Mouse (Mus musculus): Measurements from ENCODE around the gene Tgfbi. TPM values are rescaled to one million over a fixed set of nuclear protein-coding genes. Genes with fewer than 3 reads are reported as not detected.

The Tgfbi gene
- polyA plus RNA-seq, 1 experiment from 2014 or later = 5.6 TPM

DNA sequence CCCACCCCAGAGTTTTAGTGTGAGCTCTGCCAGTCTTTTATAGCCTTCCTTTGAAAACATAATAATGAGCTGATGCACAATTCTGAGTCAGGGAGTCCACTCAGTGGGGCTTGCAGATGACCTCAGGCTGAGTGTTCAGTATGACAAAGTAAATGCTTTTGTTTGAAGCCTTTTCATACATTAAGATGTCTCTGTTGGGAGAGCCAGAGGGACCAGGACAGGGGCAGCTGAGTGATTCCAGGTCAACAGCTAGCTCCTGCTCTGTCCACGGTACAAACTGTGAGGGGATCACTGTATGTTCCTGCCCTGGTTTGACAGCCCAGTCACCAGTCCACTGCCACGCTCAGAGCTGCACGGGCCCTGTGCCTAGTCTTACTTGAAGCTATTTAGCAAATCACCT lies 26.6 kb upstream of the Tgfbi start:
- ATAC-seq (ENCODE audit: low FRiP score, low read depth) = no peak
- Histone ChIP-seq H3K27me3 (no peaks in the 10 kb centered on the region), H3K4me1 (replicated peaks) (peaks cover 21% of the 10 kb centered on the region), H3K9ac (no peak overlapping the region), H3K27ac (replicated peaks) (no peak overlapping the region), H3K4me3 (no peak overlapping the region), H3K4me2 (no peak overlapping the region), H3K9me3 (no peaks in the 10 kb centered on the region), H3K36me3 (no peaks in the 10 kb centered on the region)
- WGBS = 20% methylated on average over 3 of the region's 3 CpGs

DNA sequence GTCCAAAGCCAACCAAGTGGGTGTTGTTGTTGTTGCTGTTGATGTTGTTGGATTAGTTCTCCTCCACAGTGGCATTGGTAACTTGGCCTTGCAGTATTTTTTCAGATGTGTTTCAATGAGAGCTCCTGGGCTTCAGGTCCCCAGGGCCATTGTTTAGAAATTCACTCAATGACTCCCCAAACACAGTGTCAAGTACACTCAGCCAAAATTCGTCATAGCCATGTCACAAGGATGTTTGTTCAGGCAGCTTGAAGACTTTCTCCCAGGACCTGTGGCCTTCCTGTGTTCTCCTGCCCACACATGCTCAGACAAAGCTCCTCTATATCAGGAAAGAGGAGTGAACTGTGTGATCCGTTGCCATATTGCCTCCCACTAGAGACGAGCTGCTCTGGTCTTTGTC lies 23.3 kb upstream of the Tgfbi start:
- Histone ChIP-seq H3K36me3 (no peaks in the 10 kb centered on the region), H3K4me3 (no peak overlapping the region), H3K27me3 (no peaks in the 10 kb centered on the region), H3K9ac (no peak overlapping the region), H3K4me2 (no peak overlapping the region), H3K9me3 (no peaks in the 10 kb centered on the region), H3K4me1 (replicated peaks) (peaks cover 18% of the 10 kb centered on the region), H3K27ac (replicated peaks) (no peak overlapping the region)
- WGBS = 91% methylated on average over 3 of the region's 3 CpGs
- ATAC-seq (ENCODE audit: low FRiP score, low read depth) = no peak

DNA sequence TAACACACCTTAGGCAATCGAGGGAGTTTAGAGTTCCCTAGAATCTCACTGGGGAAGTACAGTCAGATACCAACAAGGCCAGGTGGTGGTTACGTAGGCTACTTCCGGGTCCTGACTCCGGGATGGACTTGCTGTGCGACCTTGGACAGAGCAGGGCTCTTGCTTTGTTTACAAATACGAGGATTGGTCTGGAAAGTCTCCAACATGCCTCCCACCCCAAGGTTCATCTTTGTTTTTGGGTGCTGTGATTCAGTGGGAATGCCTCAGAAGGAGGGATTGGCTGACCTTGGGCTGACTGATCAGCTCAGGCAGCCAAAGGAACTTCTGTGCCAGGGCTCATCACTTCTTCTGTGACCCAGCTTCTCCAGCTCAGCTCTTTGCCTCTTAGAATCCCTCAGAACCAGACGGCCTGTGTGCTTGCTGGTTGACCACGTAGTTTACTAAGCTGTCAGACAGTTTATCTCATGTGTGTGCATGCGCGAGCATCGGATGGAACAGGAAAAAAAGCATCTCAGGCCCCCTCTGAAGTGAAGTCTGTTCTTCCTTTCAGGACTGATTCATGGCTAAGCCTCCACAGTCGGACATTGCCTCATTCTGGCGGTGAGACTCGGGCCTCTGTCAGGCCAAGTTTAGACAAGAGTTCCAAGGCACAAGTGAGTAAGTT lies 20.7 kb upstream of the Tgfbi start:
- no peaks in the 10 kb centered on the region for H3K9me3 ChIP-seq
- H3K4me3 ChIP-seq = no peak overlapping the region
- no peak overlapping the region for H3K27ac ChIP-seq (replicated peaks)
- 82% methylated on average over 14 of the region's 14 CpGs for WGBS
- no peaks in the 10 kb centered on the region for H3K27me3 ChIP-seq
- no peaks in the 10 kb centered on the region for H3K4me1 ChIP-seq (replicated peaks)
- no peaks in the 10 kb centered on the region for H3K36me3 ChIP-seq
- no peak overlapping the region for H3K4me2 ChIP-seq
- no peak for ATAC-seq (ENCODE audit: low FRiP score, low read depth)
- H3K9ac ChIP-seq = no peak overlapping the region

DNA sequence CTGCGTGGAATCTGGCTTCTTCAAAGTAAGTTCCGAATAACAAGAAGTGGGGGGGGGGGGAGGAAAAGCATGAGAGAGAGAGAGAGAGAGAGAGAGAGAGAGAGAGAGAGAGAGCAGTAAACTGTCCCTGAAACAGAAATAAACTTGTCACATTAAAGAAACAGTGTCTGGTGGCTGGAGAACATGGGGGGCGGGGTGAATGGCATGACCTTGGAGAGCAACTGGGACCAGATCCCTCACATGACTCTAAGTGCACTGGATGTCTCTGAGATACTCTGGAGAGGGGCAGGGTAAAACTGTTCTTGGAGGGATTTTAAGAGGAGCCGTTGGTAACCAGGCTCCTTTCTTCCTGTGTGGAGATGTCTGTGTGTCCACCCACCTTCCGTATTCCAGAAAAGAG lies 19.1 kb upstream of the Tgfbi start:
- no peaks in the 10 kb centered on the region for H3K27me3 ChIP-seq
- H3K9ac ChIP-seq = no peak overlapping the region
- no peaks in the 10 kb centered on the region for H3K36me3 ChIP-seq
- no peak overlapping the region for H3K4me2 ChIP-seq
- no peak for ATAC-seq (ENCODE audit: low FRiP score, low read depth)
- 84% methylated on average over 5 of the region's 5 CpGs for WGBS
- H3K27ac ChIP-seq (replicated peaks) = no peak overlapping the region
- no peaks in the 10 kb centered on the region for H3K9me3 ChIP-seq
- 0 out of 2 replicates have a peak, but pooled peaks cover 9% of the 10 kb centered on the region for H3K4me1 ChIP-seq (replicated peaks)
- H3K4me3 ChIP-seq = no peak overlapping the region

DNA sequence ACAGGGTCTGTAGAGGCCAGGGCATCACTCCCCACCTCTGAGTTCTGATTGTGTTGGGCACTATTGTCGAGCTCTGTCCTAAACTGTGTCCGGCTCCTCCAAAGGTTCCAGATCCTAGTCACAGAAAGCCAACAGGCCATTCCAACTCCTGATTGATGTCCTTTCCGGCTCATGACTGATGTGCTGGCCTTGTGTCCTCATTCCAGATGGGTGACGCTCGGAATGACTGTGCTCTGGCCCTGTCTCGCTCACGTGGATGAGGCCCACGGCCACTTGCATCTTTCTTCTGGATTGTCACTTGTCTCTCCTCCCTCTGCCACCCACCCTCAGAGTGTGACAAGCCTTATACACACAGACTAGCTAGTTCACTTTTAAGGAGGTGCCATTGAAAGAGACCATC lies 18.1 kb upstream of the Tgfbi start:
- H3K36me3 ChIP-seq = no peaks in the 10 kb centered on the region
- H3K27ac ChIP-seq (replicated peaks) = no peak overlapping the region
- no peaks in the 10 kb centered on the region for H3K27me3 ChIP-seq
- H3K4me2 ChIP-seq = no peak overlapping the region
- H3K9me3 ChIP-seq = no peaks in the 10 kb centered on the region
- H3K4me3 ChIP-seq = no peak overlapping the region
- WGBS = 93% methylated on average over 8 of the region's 8 CpGs
- H3K4me1 ChIP-seq (replicated peaks) = 0 out of 2 replicates have a peak, but pooled peaks cover 9% of the 10 kb centered on the region
- no peak overlapping the region for H3K9ac ChIP-seq
- ATAC-seq (ENCODE audit: low FRiP score, low read depth) = no peak

DNA sequence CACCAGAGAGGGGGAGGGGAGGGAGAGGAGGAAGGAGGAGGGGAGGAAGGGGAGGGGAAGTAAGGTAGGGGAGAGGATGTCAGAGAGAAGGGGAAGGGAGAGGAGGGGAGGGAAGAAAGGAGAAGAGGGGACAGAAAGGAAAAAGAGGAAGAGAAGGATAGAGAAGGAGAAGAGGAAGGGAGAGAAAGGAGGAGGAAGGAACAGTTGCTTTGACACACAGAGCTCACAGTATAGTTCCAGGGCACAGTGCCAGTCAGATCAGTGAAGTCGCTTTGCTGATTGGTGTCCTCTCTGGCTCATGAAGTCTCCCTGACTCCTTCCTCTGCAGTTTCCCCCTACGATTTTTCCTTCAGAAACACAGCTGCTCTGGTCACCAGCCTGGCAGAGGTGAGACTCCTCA lies 17.4 kb upstream of the Tgfbi start:
- H3K9ac ChIP-seq = no peak overlapping the region
- H3K4me2 ChIP-seq = no peak overlapping the region
- H3K4me1 ChIP-seq (replicated peaks) = 0 out of 2 replicates have a peak, but pooled peaks cover 9% of the 10 kb centered on the region
- whole genome bisulfite sequencing = 55% methylated on average over 2 of the region's 2 CpGs
- ATAC-seq (ENCODE audit: low FRiP score, low read depth) = no peak
- H3K4me3 ChIP-seq = no peak overlapping the region
- H3K36me3 ChIP-seq = no peaks in the 10 kb centered on the region
- no peaks in the 10 kb centered on the region for H3K9me3 ChIP-seq
- H3K27ac ChIP-seq (replicated peaks) = no peak overlapping the region
- H3K27me3 ChIP-seq = no peaks in the 10 kb centered on the region

DNA sequence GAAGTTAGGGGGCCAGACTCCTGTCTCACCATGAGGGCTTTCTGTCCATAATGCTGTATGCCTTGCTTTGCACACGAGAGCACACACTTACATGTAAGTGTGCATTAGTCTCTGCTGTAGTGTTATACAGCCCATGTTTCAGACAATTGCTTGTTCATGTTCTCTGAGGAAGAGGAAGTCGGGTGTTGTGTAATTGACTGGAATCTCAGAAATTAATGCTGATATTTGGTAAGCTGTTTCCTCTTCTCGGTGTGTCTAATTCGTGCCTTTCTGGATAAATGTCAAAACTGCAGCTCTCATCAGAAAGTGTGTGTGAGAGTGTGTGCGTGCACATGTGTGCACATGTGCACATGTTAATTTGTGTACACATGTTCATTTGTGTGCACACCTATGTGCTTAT lies 16.1 kb upstream of the Tgfbi start:
- Histone ChIP-seq H3K9ac (no peak overlapping the region), H3K4me3 (no peak overlapping the region), H3K36me3 (no peaks in the 10 kb centered on the region), H3K9me3 (no peaks in the 10 kb centered on the region), H3K27me3 (no peaks in the 10 kb centered on the region), H3K27ac (replicated peaks) (no peak overlapping the region), H3K4me1 (replicated peaks) (peaks cover 19% of the 10 kb centered on the region), H3K4me2 (no peak overlapping the region)
- WGBS = 91% methylated on average over 5 of the region's 5 CpGs
- ATAC-seq (ENCODE audit: low FRiP score, low read depth) = no peak

DNA sequence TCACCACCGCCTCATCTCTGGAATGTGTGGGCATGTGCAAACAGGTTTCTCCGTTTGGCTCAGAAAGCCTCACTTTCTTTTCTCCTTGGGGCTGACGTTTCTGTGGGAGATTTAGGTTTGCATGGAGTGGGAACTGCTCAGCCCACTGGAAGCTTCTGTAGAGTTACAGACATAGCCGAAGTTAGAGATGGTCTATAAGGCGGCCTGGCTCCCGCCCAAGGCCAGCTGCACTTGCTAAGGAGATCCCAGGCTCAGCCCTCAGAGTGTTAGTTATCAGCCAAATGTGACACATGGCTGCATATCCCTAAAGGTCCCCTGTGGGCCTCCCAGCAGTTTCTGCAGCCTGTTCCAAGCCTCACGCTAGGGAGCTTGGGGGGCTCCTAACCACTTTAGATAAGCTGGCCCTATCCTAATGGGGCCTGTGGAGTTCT lies 15.3 kb upstream of the Tgfbi start:
- Histone ChIP-seq H3K4me1 (replicated peaks) (peaks cover 20% of the 10 kb centered on the region), H3K36me3 (no peaks in the 10 kb centered on the region), H3K27me3 (no peaks in the 10 kb centered on the region), H3K4me3 (no peak overlapping the region), H3K27ac (replicated peaks) (no peak overlapping the region), H3K9ac (no peak overlapping the region), H3K4me2 (no peak overlapping the region), H3K9me3 (no peaks in the 10 kb centered on the region)
- WGBS = 71% methylated on average over 7 of the region's 7 CpGs
- ATAC-seq (ENCODE audit: low FRiP score, low read depth) = no peak

DNA sequence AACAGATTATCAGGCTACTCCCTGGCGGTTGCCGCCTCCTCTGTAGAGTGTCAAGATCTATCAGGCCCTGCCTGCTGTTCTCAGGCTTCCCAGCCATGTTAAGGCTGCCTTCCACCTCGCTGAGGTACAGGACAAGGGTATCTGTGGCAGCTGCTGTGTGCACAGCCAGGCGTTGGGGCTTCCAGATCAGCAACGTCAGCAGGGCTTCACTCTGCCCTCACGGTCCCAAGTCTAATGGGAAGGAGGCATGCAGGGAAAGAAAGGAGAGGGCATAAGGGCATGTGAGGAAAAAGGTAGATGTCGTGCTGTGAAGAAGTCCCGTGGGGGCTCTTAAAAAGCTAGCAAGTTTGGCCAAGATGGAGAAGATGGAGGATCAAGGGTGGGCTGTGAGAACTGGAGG lies 14.1 kb upstream of the Tgfbi start:
- peaks cover 20% of the 10 kb centered on the region for H3K4me1 ChIP-seq (replicated peaks)
- 68% methylated on average over 8 of the region's 8 CpGs for WGBS
- no peak overlapping the region for H3K27ac ChIP-seq (replicated peaks)
- no peaks in the 10 kb centered on the region for H3K36me3 ChIP-seq
- no peak for ATAC-seq (ENCODE audit: low FRiP score, low read depth)
- no peak overlapping the region for H3K4me3 ChIP-seq
- no peaks in the 10 kb centered on the region for H3K27me3 ChIP-seq
- no peak overlapping the region for H3K4me2 ChIP-seq
- no peak overlapping the region for H3K9ac ChIP-seq
- H3K9me3 ChIP-seq = no peaks in the 10 kb centered on the region

DNA sequence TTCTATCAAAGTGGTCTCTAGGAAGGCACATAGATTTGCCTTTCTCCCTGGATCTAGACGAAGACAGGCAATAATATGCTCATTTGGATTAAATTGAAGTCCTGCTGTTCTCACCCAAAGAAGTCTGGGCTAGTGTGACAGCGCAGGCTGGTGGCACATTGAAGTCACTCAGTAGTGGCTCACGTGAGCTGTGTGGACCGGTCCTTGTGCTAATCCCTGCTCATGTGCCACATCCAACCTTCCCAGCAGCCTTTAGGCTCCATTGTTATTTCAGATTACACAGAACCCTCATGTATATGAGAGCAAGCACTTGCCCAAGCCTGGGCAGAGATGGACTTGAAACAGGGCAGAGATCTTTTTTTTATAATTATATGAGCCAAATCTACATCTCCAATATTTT lies 12.0 kb upstream of the Tgfbi start:
- Histone ChIP-seq H3K36me3 (no peaks in the 10 kb centered on the region), H3K4me3 (no peak overlapping the region), H3K4me2 (no peak overlapping the region), H3K9me3 (no peaks in the 10 kb centered on the region), H3K27ac (replicated peaks) (no peak overlapping the region), H3K4me1 (replicated peaks) (peaks cover 30% of the 10 kb centered on the region), H3K9ac (no peak overlapping the region), H3K27me3 (no peaks in the 10 kb centered on the region)
- WGBS = 57% methylated on average over 4 of the region's 4 CpGs
- 0 out of 2 replicates have a peak, but pooled peaks have one; percentile 24 for ATAC-seq (ENCODE audit: low FRiP score, low read depth)

DNA sequence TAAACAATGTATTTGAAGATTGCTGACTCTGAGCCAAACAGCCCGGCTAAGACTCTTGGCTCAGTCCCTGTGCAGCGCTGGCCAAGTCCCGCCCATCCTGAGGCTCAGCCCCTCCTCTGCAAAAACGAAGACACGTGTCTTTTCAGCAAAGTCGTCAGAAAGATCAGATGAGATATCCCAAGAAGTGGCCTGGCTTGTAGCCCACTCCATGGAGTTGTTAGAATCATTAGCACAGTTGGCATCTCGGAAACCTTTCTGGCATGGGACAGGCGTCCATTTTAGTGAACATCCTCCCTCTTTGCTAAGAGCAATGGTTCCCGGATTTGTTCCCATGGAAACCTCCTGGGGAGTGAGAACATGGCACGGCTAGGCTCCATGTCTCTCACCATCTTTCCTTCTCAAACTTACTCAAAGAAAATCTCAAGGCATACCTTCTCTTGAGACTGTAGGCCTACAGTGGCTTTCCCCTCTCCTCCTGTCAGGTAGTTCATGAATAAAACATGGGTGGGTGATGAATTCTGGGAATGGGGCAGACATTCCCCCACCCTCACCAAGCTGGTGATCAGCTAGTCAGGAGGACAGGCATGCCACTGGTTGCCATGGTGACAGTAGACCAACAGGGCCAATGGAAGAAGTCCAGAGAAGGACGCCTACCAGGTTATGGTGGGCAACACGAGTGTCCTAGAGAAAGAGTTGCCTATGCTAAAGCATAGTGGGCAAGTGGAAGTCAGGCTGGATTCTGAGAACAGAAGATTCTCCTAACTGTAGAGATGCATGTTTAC lies 11.3 kb upstream of the Tgfbi start:
- 36% methylated on average over 12 of the region's 12 CpGs for WGBS
- Histone ChIP-seq H3K27ac (replicated peaks) (no peak overlapping the region), H3K27me3 (no peaks in the 10 kb centered on the region), H3K9me3 (no peaks in the 10 kb centered on the region), H3K36me3 (no peaks in the 10 kb centered on the region), H3K9ac (no peak overlapping the region), H3K4me3 (no peak overlapping the region), H3K4me2 (peak overlapping the region; percentile 36), H3K4me1 (replicated peaks) (peaks cover 30% of the 10 kb centered on the region)
- ATAC-seq (ENCODE audit: low FRiP score, low read depth) = peak; percentile 80

DNA sequence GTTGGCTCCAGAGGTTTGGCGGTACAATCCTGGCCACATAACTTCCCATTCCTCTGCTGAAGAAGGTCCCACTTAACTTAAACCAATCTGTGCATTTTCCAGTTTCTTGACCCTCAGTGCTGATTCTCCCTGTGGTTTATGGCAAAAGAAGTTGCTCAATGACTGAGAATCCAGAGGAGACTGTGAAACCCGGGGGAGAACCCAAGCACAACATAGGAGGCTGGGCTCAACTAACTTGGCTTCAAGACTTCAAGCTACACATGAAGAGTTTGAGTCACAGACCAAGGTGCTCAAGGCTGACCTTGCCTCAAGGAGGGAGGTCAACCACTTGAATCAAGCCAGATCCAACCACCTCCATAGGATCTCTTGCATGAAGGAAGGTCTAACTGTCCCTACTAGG lies 9.8 kb upstream of the Tgfbi start:
- WGBS = 97% methylated on average over 2 of the region's 2 CpGs
- Histone ChIP-seq H3K4me2 (no peak overlapping the region), H3K9me3 (no peaks in the 10 kb centered on the region), H3K27me3 (no peaks in the 10 kb centered on the region), H3K36me3 (no peaks in the 10 kb centered on the region), H3K9ac (no peak overlapping the region), H3K27ac (replicated peaks) (no peak overlapping the region), H3K4me1 (replicated peaks) (peaks cover 21% of the 10 kb centered on the region), H3K4me3 (no peak overlapping the region)
- no peak for ATAC-seq (ENCODE audit: low FRiP score, low read depth)

Data from hindbrain, embryonic 15.5 days (tissue).